Mouse (Mus musculus) lung, embryonic 16.5 days (tissue): ENCODE data around the gene Rabgap1l. TPM values are rescaled to one million over a fixed set of nuclear protein-coding genes. Genes with fewer than 3 reads are reported as not detected.
"Not testable (repeated sequence)": the region's sequence is repeated elsewhere in the genome, so short reads cannot be mapped to it uniquely, and the experiment has no call there.

Source experiments
- ATAC-seq: fragments of 200-750 bp; cut with Nextera tagmentation; 2 replicates; pipeline ENCODE4 v1.8.0; 2017; ENCODE audit warnings: low read depth, mild to moderate bottlenecking, moderate library complexity
- H3K27ac ChIP-seq: fragments of 300-500 bp; sonication (generic); 2 replicates; pipeline ENCODE4 v1.5.1; 2014; ENCODE audit warnings: mild to moderate bottlenecking, control low read depth, low read length
- H3K27me3 ChIP-seq: fragments of 300-500 bp; sonication (generic); 2 replicates; pipeline ENCODE4 v1.6.1; 2014; ENCODE audit warnings: low read depth, low read length, mixed read lengths; ENCODE audit not compliant: control insufficient read depth, insufficient read depth
- H3K36me3 ChIP-seq: fragments of 300-500 bp; sonication (generic); 2 replicates; pipeline ENCODE4 v1.6.1; 2014; ENCODE audit warnings: low read length; ENCODE audit not compliant: control insufficient read depth, insufficient read depth
- H3K4me1 ChIP-seq: fragments of 300-500 bp; sonication (generic); replicated peaks from 2 replicates; pipeline ENCODE4 v1.6.1; 2014; ENCODE audit warnings: low read length, mixed read lengths; ENCODE audit not compliant: control insufficient read depth, insufficient read depth
- H3K4me2 ChIP-seq: fragments of 300-500 bp; sonication (generic); 2 replicates; pipeline ENCODE4 v1.6.1; 2014; ENCODE audit warnings: low read depth, low read length, control low read depth
- H3K4me3 ChIP-seq: fragments of 300-500 bp; sonication (generic); 2 replicates; pipeline ENCODE4 v1.5.1; 2014; ENCODE audit warnings: mild to moderate bottlenecking, low read length, control low read depth
- H3K9ac ChIP-seq: fragments of 300-500 bp; sonication (generic); 2 replicates; pipeline ENCODE4 v1.6.1; 2014; ENCODE audit warnings: low read length, control low read depth
- H3K9me3 ChIP-seq: fragments of 300-500 bp; sonication (generic); 2 replicates; pipeline ENCODE4 v1.6.1; 2016; ENCODE audit warnings: low read length; ENCODE audit not compliant: control insufficient read depth
- WGBS: fragments of 180-500 bp; shearing (Covaris S2); extraction: QIAGEN DNeasy Blood & Tissue Kit; methylation state at CpG from one replicate; pipeline ENCODE4 v1.1.7; 2014; 5-methylcytosine and 5-hydroxymethylcytosine counted together
- polyA plus RNA-seq: library from polyadenylated mRNA; unstranded; fragments of >200 nt; fragmentation: Nextera tagmentation; extraction: Ambion mirVana; gene quantifications from 2 replicates; pipeline ENCODE4 v1.2.1, GENCODE M21; 2015

The Rabgap1l gene
- polyA plus RNA-seq, 1 experiment from 2014 or later = 28.2 TPM

GRCm38 (mm10) chr1:160645416-160645815 lies 147.6 kb downstream of the Rabgap1l start:
- no peak for ATAC-seq
- 86% methylated on average over 3 of the region's 3 CpGs for WGBS
- Histone ChIP-seq H3K27me3 (no peaks in the 10 kb centered on the region), H3K4me2 (no peak overlapping the region), H3K4me3 (no peak overlapping the region), H3K9ac (no peak overlapping the region), H3K4me1 (no peaks in the 10 kb centered on the region), H3K27ac (no peak overlapping the region), H3K36me3 (no peaks in the 10 kb centered on the region), H3K9me3 (no peaks in the 10 kb centered on the region)

GRCm38 (mm10) chr1:160628213-160628932 lies 164.6 kb downstream of the Rabgap1l start:
- Histone ChIP-seq H3K27ac (no peak overlapping the region), H3K4me1 (no peaks in the 10 kb centered on the region), H3K9ac (no peak overlapping the region), H3K27me3 (no peaks in the 10 kb centered on the region), H3K36me3 (no peaks in the 10 kb centered on the region), H3K9me3 (no peaks in the 10 kb centered on the region), H3K4me3 (no peak overlapping the region), H3K4me2 (no peak overlapping the region)
- 71% methylated on average over 12 of the region's 12 CpGs for WGBS
- ATAC-seq = no peak

GRCm38 (mm10) chr1:160624354-160625120 lies 168.5 kb downstream of the Rabgap1l start:
- H3K36me3 ChIP-seq, H3K27me3 ChIP-seq, H3K4me3 ChIP-seq, H3K4me2 ChIP-seq, ATAC-seq, H3K9me3 ChIP-seq, H3K27ac ChIP-seq, H3K4me1 ChIP-seq, H3K9ac ChIP-seq: not testable (repeated sequence)
- 74% methylated on average over 4 of the region's 4 CpGs for WGBS

GRCm38 (mm10) chr1:160618201-160618600 lies 174.8 kb downstream of the Rabgap1l start:
- Histone ChIP-seq H3K36me3 (no peaks in the 10 kb centered on the region), H3K9me3 (no peaks in the 10 kb centered on the region), H3K4me2 (no peak overlapping the region), H3K27ac (no peak overlapping the region), H3K27me3 (no peaks in the 10 kb centered on the region), H3K4me3 (no peak overlapping the region), H3K9ac (no peak overlapping the region), H3K4me1 (no peaks in the 10 kb centered on the region)
- 44% methylated on average over 2 of the region's 2 CpGs for WGBS
- ATAC-seq = no peak

GRCm38 (mm10) chr1:160606425-160606824 lies 186.6 kb downstream of the Rabgap1l start:
- no peak overlapping the region for H3K27ac ChIP-seq
- ATAC-seq = no peak
- H3K9ac ChIP-seq = no peak overlapping the region
- H3K36me3 ChIP-seq = no peaks in the 10 kb centered on the region
- H3K9me3 ChIP-seq = no peaks in the 10 kb centered on the region
- H3K4me3 ChIP-seq = no peak overlapping the region
- H3K27me3 ChIP-seq = no peaks in the 10 kb centered on the region
- 72% methylated on average over 2 of the region's 2 CpGs for WGBS
- no peak overlapping the region for H3K4me2 ChIP-seq
- H3K4me1 ChIP-seq = no peaks in the 10 kb centered on the region

GRCm38 (mm10) chr1:160603312-160603711 lies 189.7 kb downstream of the Rabgap1l start:
- not testable (repeated sequence) for H3K4me2 ChIP-seq, H3K27me3 ChIP-seq, H3K4me3 ChIP-seq, H3K9me3 ChIP-seq, H3K9ac ChIP-seq, H3K4me1 ChIP-seq, H3K36me3 ChIP-seq, H3K27ac ChIP-seq, ATAC-seq

- Histone ChIP-seq H3K9me3 (no peaks in the 10 kb centered on the region), H3K9ac (no peak overlapping the region), H3K4me1 (no peaks in the 10 kb centered on the region), H3K4me3 (no peak overlapping the region), H3K27me3 (no peaks in the 10 kb centered on the region), H3K27ac (no peak overlapping the region), H3K4me2 (no peak overlapping the region), H3K36me3 (no peaks in the 10 kb centered on the region)
- 78% methylated on average over 1 of the region's 1 CpGs for WGBS
- no peak for ATAC-seq
Observed at GRCm38 (mm10) chr1:160597369-160597768, 195.6 kb downstream of the Rabgap1l start.

GRCm38 (mm10) chr1:160596948-160597270 lies 196.1 kb downstream of the Rabgap1l start:
- no peak for ATAC-seq
- H3K36me3 ChIP-seq = no peaks in the 10 kb centered on the region
- no peak overlapping the region for H3K4me3 ChIP-seq
- H3K9ac ChIP-seq = no peak overlapping the region
- WGBS = 80% methylated on average over 3 of the region's 3 CpGs
- H3K4me2 ChIP-seq = no peak overlapping the region
- H3K9me3 ChIP-seq = no peaks in the 10 kb centered on the region
- no peak overlapping the region for H3K27ac ChIP-seq
- H3K27me3 ChIP-seq = no peaks in the 10 kb centered on the region
- no peaks in the 10 kb centered on the region for H3K4me1 ChIP-seq

GRCm38 (mm10) chr1:160596252-160596947 lies 196.6 kb downstream of the Rabgap1l start:
- no peaks in the 10 kb centered on the region for H3K36me3 ChIP-seq
- no peaks in the 10 kb centered on the region for H3K9me3 ChIP-seq
- no peak overlapping the region for H3K27ac ChIP-seq
- no peak for ATAC-seq
- H3K9ac ChIP-seq = no peak overlapping the region
- H3K27me3 ChIP-seq = no peaks in the 10 kb centered on the region
- H3K4me1 ChIP-seq = no peaks in the 10 kb centered on the region
- H3K4me2 ChIP-seq = no peak overlapping the region
- H3K4me3 ChIP-seq = no peak overlapping the region
